Mouse (Mus musculus): ENCODE results near the gene Gm5726.
"Not testable (repeated sequence)": the region's sequence is repeated elsewhere in the genome, so short reads cannot be mapped to it uniquely, and the experiment has no call there.

- not testable (repeated sequence) for TF ChIP-seq TAL1, GATA1 (IDR thresholded peaks at IDR 0.05; ENCODE audit: low read length)
Measured at GRCm38 (mm10) chr7:20576141-20576540, 30.6 kb upstream of the Gm5726 start, which contains the start of gene Gm4141.

All from erythroblast, embryonic 14.5 days (primary cell).